Mouse (Mus musculus): Measurements from ENCODE around the gene Mcm2.

Mcm2 gene

GRCm38 (mm10) chr6:88843781-88844725, 54.5 kb downstream of the Mcm2 start:
- no peak for DNase-seq

DNA sequence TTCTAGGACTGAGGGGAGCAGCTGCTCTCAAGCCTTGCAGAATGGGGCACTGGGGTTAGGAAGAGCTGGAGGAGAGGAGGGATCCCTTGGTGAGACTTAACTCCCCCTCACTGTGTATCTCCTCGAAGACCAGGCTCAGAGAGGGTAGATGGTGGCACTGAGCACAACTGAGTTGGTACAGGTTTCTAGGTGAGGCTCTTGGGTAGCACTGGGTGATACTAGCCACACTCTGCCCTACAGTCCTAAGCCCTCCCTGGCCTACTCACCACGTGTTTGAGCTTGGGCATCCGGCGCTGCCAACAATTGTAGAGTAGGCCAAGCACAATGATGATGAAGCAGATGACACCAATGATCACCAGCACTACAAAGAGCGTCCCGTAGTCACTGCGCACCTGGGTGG, 55.3 kb downstream of the Mcm2 start:
- DNase-seq, result no peak

- DNase-seq, result no peak
Observed at GRCm38 (mm10) chr6:88842731-88843151, 55.8 kb downstream of the Mcm2 start.

- DNase-seq, result peak; percentile 100
Observed at GRCm38 (mm10) chr6:88841781-88842689, 56.5 kb downstream of the Mcm2 start, which contains the start of gene Abtb1. Abtb1 (minus strand) TSS chr6:88841984.

DNA sequence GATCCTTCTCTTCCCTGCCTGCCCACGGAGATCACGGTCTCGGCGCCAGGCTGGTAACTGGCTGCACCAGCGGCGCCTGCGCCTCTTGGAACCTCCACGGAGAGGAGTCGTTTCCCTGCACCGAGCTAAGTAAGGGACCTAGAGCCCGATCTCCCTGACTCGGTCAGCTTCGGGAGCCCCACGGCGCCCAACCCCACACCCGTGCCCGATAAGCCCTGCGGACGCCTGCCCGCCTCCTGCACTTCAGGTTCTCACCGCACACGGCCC, 57.1 kb downstream of the Mcm2 start:
- DNase-seq, result no peak

- DNase-seq, result no peak
Observed at GRCm38 (mm10) chr6:88840791-88841513, 57.6 kb downstream of the Mcm2 start.

DNA sequence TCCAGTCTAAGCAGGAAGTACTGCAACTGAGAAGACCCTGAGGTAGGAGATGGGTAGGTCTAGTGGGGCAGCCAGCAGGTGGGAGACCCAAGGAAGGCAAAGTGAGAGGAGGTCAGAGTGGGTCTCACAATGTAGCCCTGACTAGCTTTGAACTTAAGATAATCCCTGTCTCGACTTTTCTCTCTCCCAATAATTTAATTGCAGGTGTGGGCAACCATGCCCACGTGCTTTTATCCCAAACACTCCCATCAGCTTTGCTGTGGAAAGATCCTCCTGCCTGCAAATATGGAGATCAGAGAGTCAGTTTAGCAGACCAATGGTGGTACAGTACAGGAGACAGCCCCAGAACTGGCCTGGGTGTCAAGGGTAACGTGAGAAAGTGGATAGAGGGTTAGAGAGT, 58.4 kb downstream of the Mcm2 start:
- no peak for DNase-seq

DNA sequence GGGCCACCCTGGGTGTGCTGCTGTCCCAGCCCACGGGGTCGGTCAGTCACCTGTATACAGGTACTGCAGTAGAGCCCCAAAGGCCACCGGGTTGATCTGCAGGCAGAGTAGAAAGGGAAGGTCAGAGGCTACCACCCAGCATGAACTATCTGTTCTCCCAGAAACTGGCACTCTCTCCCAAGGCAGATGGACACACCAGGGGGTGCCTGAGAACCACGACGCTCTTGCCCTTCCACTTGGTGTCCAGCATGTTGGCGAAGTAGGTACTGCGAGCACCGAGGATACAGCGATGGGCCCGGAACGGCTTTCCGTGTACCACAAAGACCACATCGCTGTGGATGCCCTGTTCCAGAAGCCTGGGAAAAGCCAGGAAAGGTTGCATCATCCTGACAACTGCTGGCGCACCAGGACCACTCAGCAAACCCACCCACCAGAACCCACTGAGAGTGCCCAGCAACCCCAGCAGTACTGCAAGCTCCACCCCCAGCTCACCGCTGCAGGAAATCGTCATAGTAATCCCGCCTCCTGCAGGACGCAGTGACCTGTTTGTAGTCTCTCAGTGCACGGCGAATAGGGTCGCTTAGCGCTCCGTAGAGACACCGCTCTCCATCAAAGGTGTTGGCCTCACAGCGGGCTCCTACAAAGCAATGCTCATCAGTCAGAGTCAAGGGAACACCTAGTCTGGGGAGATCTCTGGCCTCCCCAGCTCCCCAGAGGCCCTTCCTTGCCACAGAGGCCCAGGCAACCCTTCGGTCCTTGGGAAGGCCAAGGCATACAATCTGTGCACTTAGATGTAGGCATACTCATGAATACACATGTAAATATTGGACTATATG, 59.2 kb downstream of the Mcm2 start:
- DNase-seq, result no peak

- no peak for DNase-seq
Observed at GRCm38 (mm10) chr6:88838613-88839012, 60.0 kb downstream of the Mcm2 start.

DNA sequence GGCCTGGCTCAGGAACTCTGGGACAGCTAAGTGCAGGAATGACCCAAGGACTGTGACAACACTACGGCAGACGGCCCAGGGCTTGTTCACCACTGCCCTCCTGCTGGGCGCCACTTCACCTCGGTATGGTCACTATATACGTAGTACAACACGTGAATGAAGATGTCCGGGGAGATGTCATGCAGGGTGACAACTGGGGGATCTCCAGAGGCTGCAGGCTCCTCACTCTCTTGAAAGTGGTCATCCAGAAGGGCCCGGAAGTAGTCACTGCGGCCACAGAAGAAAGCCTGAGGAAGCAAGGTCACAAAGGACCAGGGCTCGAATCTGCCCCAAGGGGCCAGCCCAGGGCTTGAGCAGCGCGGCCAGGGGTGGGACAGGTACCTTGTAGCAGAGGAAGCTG, 60.6 kb downstream of the Mcm2 start:
- no peak for DNase-seq

- peak; percentile 60 for DNase-seq
Observed at GRCm38 (mm10) chr6:88836178-88836819, 62.3 kb downstream of the Mcm2 start.

DNA sequence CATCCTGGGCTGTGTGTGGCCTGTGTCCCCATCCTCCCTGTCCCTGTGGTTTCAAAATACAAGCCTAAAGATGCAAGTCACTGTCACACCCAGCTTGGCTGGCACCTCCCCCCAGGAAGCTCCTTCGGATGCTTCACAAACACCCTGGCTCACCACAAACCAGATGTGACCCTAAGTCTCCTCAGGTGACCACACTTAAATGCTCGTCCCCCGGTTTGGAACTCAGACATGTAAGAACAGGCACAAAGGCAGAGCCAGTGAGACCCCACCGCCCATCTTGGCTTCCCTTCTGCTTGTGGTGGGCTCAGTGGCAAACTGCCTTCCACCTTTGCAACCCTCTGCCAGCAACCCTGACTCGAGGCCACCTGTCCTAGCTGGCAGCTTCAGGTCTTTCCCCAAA, 63.5 kb downstream of the Mcm2 start:
- DNase-seq, result no peak

All from lung, postnatal 36 days (tissue).